Mouse (Mus musculus) thymus, postnatal 0 days (tissue): ENCODE measurements at regions not wholly inside any gene's neighbourhood (a gene's known extent, or its start where the extent isn't known, plus 50 kb on each side); places are given as distances from the start of the nearest gene placed in this dataset.
A peak's percentile ranks its signal among the peaks of the same experiment; 100 is the strongest.

Experiments
- DNase-seq: peaks from one replicate; pipeline ENCODE4 v3.0.0-alpha.2; 2015; ENCODE audit warnings: low spot score

GRCm38 (mm10) chr15:36348348-36348747 is 659.2 kb downstream of the Zfp706 start:
- no peak for DNase-seq

- DNase-seq, result no peak
Measured at GRCm38 (mm10) chr15:36347333-36347845, 660.2 kb downstream of the Zfp706 start.

GRCm38 (mm10) chr15:36346126-36346525 is 661.4 kb downstream of the Zfp706 start:
- DNase-seq, result peak; percentile 47

GRCm38 (mm10) chr15:36345413-36345812 is 662.2 kb downstream of the Zfp706 start:
- DNase-seq, result no peak

DNA sequence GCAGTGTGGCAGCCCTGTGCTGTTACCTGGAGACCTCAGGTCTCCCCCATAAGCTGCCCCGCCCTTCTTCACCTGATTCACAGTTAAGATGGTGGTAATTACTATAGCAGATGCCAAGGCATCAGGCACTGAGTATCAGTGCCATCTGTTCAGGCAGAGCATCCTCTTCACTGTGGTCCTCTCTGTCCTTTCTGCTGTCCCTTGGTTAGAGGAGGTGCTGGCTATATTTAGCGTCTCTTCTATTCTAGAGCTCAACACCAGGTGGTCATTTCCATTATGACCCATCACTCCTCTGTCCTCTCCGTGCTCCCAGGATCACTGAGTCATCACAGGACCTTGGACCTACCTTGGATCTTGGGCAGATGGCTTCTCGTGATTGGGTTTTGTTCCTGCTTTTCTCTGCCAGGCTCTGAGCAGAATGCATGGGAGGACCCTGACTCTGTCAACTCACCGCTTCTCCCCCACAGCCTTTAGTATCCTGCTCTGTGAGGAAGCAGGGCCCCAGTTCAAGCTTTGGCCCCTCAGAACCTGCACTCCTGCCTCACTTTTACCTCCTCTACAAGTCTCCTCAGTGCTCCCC is 667.5 kb downstream of the Zfp706 start:
- DNase-seq, result no peak

DNA sequence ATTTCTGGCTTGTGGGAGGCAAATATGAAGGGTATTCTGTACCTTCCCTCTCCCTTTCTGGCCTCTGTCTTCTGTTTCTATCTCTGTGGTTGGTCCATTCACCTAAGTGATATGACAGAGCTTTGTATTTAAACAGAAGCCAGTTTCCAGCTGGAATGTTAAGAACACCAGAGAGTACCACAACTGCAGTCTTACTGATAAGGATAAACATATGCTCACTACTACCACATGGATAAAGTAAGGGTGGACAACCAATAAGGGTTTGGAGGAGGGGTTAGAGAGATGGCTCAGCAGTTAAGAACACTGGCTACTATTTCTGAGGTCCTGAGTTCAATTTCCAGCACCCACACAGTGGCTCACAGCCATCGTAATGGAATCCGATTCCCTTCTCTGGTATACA is 668.8 kb downstream of the Zfp706 start:
- no peak for DNase-seq

DNA sequence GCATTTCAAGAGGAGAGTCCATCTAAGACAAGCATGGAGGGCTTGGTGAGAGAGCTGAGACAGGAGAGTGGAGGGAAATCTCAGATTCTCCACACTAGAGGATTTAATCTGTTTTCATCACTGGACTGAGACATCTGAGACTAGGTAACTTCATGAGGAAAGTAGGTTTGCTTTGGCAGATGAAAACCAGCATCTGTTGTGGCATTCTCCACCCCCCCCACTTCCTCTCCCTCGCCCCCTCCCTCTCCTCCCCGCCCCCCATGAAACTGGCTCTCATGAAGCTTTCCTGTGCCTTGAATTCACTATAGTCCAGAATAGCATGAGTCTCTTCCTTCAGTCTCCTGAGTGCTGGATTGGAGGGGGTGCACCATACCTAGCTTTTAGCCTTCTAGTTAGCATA is 670.7 kb downstream of the Zfp706 start:
- peak; percentile 69 for DNase-seq

- DNase-seq, result no peak
Measured at GRCm38 (mm10) chr15:36335116-36335515, 672.5 kb downstream of the Zfp706 start.

DNA sequence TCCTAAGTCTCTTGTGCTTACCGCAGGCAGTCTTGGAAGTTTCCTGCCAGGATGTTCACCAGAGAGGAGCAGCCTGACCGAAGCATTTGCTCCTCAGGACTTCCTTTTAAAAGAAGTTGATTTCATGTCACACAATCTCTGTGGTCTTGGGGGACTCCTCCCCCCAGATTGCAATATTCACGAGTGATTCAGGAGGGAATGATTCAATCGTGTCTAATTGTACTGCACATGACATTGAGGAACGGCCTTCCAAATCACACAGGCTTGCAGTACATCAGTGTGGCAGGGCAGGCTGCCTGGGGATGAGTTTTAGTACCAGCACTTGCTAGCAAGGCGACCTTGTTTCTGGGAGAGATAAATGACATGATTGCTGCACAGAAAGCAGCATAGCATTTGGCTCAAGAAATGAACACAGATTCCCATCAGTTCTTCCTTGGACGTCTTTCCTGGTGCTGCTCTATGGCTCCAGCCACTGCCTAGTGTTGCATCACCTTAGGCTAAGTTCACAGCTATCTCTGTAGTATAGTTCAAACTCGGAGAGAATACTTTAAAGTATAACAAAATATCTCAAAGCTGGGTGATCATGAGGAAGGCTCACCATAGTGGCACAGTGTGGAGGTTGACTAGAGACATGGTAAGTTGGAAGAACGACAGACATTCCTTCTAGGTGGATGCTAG is 673.0 kb downstream of the Zfp706 start:
- DNase-seq, result no peak

DNA sequence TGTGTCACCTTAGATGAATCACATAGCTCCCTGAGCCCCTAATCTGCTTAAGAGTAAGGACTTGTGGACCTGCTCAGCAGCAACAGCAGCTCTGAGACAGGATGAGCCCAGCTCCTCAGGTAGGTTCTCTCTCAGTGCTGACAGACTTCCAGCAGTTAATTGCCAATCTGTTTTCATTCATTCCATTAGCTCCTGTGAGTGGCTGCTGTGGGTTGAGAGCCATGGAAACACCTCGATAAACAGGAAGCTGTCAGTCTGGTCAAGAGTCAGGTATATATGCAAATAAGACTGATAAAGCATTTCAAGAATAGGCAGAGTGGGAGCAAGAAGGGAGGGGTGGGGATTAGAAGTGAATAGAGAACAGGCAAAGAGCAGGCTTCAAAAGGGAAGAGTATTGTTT is 673.7 kb downstream of the Zfp706 start:
- no peak for DNase-seq

DNA sequence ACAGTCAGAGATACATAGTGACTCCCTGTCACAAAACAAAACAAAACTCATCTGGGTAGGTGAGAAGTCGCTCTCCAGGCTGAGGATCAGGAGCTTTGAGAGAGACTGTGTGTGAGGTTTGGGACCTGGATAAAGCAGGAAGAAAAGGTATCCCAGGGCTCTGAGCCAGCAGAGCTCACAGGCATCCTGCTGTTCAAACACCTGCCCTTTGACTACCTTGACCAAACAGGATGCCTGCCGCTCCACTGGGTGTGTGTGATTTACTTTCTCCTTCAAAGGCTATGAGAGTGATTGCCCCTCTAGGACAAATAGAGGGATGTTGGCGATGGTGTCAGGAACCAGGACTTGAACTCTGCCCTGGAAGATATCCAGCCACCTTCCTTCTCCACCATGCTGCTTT is 674.3 kb downstream of the Zfp706 start:
- no peak for DNase-seq
